Mouse (Mus musculus): ENCODE data around the gene Olfr877. TPM values are rescaled to one million over a fixed set of nuclear protein-coding genes. Genes with fewer than 3 reads are reported as not detected.

Olfr877 gene
- polyA plus RNA-seq, 1 experiment from 2014 or later, result not detected

DNA sequence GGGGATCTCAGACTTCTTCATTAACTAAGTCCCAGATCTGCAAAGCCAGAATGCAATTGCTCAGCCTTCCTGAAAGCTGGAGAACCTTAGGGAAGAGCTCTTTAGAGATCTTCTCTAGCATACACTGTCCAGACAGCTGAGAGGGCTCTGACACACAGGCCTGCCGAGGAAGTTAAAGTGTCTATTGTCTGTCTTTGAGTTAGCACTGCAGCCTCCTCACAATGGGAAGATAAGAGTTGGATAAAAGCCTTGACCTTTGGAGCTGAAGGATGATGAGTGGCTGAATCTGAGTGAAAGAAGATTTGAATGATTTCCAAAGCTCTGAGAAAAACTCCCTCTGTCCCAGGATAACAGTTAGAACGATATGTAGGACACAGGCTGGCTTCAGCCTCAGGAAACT, 42.6 kb downstream of the Olfr877 start, which contains the start of gene Olfr145:
TSS of gene Olfr145 (plus strand) at position 64 of the 400 bp plus-strand sequence.
- 60% methylated on average over 2 of the region's 2 CpGs for WGBS
- no peak within 1 kb of the TSS for H3K4me2 ChIP-seq (replicated peaks)
- H3K36me3 ChIP-seq, result no peaks in the 10 kb centered on the region
- H3K27ac ChIP-seq, result no peak within 1 kb of the TSS
- H3K4me3 ChIP-seq, result no peak within 1 kb of the TSS
- H3K4me1 ChIP-seq, result no peaks in the 10 kb centered on the region
- no peaks in the 10 kb centered on the region for H3K27me3 ChIP-seq
- ATAC-seq (ENCODE audit: insufficient number of reproducible peaks, insufficient read depth, low FRiP score, low TSS enrichment), result no peak
- no peak within 1 kb of the TSS for H3K9ac ChIP-seq
- no peaks in the 10 kb centered on the region for H3K9me3 ChIP-seq

DNA sequence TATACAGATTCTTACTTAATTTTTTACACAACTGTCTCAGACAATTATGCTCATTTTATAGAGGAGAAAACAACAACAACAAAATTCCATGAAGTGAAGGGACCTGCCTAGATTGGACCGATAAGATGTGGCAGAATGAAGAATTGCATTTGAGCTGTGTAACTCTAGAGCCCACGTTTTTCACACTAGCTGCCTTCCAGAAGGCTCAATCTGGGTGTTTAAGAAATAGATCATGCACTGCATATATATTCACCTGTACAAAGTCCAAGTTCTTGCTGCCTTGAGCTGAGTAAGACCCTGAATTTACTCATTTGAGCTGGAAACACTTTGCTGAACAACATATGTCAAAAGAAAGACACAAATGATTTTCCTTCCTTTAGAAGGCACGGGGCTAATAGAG, 51.5 kb downstream of the Olfr877 start:
- Histone ChIP-seq H3K36me3 (no peaks in the 10 kb centered on the region), H3K27me3 (no peaks in the 10 kb centered on the region), H3K9me3 (no peaks in the 10 kb centered on the region), H3K27ac (no peak overlapping the region), H3K9ac (no peak overlapping the region), H3K4me1 (no peaks in the 10 kb centered on the region), H3K4me2 (replicated peaks) (no peak overlapping the region), H3K4me3 (no peak overlapping the region)
- no peak for ATAC-seq (ENCODE audit: insufficient number of reproducible peaks, insufficient read depth, low FRiP score, low TSS enrichment)
- WGBS, result 77% methylated on average over 3 of the region's 3 CpGs

Other genes with a start within 250 kb of the Olfr877 start
- 8.3 and 10.0 TPM in 2 replicates for gene Spa17, start 240.5 kb upstream of the Olfr877 start, polyA plus RNA-seq (2016; fragmentation: Nextera tagmentation; extraction: Ambion mirVana)
- gene Tbrg1, start 197.0 kb upstream of the Olfr877 start, polyA plus RNA-seq (2016; fragmentation: Nextera tagmentation; extraction: Ambion mirVana), result 154 and 157 TPM in 2 replicates
- 2.4 and 2.6 TPM in 2 replicates for gene Panx3, start 185.0 kb upstream of the Olfr877 start, polyA plus RNA-seq (2016; fragmentation: Nextera tagmentation; extraction: Ambion mirVana)
- gene Olfr160, start 138.0 kb upstream of the Olfr877 start, polyA plus RNA-seq (2016; fragmentation: Nextera tagmentation; extraction: Ambion mirVana), result not detected in 2 replicates
- not detected in 2 replicates for gene Olfr874, start 109.2 kb upstream of the Olfr877 start, polyA plus RNA-seq (2016; fragmentation: Nextera tagmentation; extraction: Ambion mirVana)
- not detected in 2 replicates for gene Olfr875, start 82.4 kb upstream of the Olfr877 start, polyA plus RNA-seq (2016; fragmentation: Nextera tagmentation; extraction: Ambion mirVana)
- not detected in 2 replicates for gene Olfr876, start 51.2 kb upstream of the Olfr877 start, polyA plus RNA-seq (2016; fragmentation: Nextera tagmentation; extraction: Ambion mirVana)
- gene Olfr145, start 42.5 kb downstream of the Olfr877 start, polyA plus RNA-seq (2016; fragmentation: Nextera tagmentation; extraction: Ambion mirVana), result not detected in 2 replicates
- not detected in 2 replicates for gene Olfr878, start 63.6 kb downstream of the Olfr877 start, polyA plus RNA-seq (2016; fragmentation: Nextera tagmentation; extraction: Ambion mirVana)
- not detected in 2 replicates for gene Olfr881, start 137.6 kb downstream of the Olfr877 start, polyA plus RNA-seq (2016; fragmentation: Nextera tagmentation; extraction: Ambion mirVana)
- gene Olfr883, start 171.5 kb downstream of the Olfr877 start, polyA plus RNA-seq (2016; fragmentation: Nextera tagmentation; extraction: Ambion mirVana), result not detected in 2 replicates
- not detected in 2 replicates for gene Olfr884, start 192.3 kb downstream of the Olfr877 start, polyA plus RNA-seq (2016; fragmentation: Nextera tagmentation; extraction: Ambion mirVana)
- not detected in 2 replicates for gene Olfr885, start 207.1 kb downstream of the Olfr877 start, polyA plus RNA-seq (2016; fragmentation: Nextera tagmentation; extraction: Ambion mirVana)
- gene Olfr887, start 229.8 kb downstream of the Olfr877 start, polyA plus RNA-seq (2016; fragmentation: Nextera tagmentation; extraction: Ambion mirVana), result not detected in 2 replicates